Mouse (Mus musculus) sigmoid colon, adult 10 weeks (tissue): Measurements from ENCODE around the gene Gm21876. TPM values are rescaled to one million over a fixed set of nuclear protein-coding genes. Genes with fewer than 3 reads are reported as not detected.

Experiments
- polyA plus RNA-seq: library from polyadenylated mRNA; stranded (reverse); fragments of 350-450 nt; fragmentation: Illumina TruSeq; extraction: RNeasy Lipid Tissue Mini Kit (QIAGEN cat#74804); gene quantifications from one replicate; pipeline ENCODE4 v1.2.3, GENCODE M21; 2014; ENCODE audit warnings: low read depth, low replicate concordance

The Gm21876 gene
- not detected for polyA plus RNA-seq

DNA sequence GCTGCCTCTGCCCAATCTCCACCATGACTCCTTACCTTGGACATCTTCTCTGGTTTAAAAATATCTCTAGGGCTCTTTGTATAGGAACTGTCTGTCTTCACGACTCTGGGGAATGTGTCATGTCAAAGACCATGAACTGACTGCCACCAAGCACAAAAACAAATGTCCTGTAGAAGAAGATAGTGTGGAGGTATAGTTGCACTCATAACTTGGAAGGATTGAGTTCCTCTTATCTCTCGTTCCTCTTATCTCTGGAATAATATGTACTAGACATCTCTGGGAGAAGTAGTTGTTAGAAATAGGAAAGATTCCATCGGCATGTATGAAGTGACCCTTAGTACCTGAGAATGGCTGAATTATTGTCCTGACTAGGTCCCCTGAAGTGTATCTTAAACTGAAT, at the start of gene Gm21876:
Gm21876 (minus strand) TSS at position 101 of the 400 bp plus-strand sequence.

Other genes starting within 250 kb of the Gm21876 start
- gene Cfp, start 244.1 kb downstream of the Gm21876 start, polyA plus RNA-seq = 2.5 TPM
- 7.0 TPM for gene Elk1, start 225.0 kb downstream of the Gm21876 start, polyA plus RNA-seq
- gene Uxt, start 213.6 kb downstream of the Gm21876 start, polyA plus RNA-seq = 22.0 TPM
- 69.1 TPM for gene Zfp182, start 113.3 kb downstream of the Gm21876 start, polyA plus RNA-seq
- not detected for gene Spaca5, start 107.2 kb downstream of the Gm21876 start, polyA plus RNA-seq
- 2.0 TPM for gene Zfp300, start 86.1 kb downstream of the Gm21876 start, polyA plus RNA-seq
- gene Ssxa1, start 59.8 kb downstream of the Gm21876 start, polyA plus RNA-seq = not detected